Mouse (Mus musculus) bone marrow, adult 2 months (tissue): ENCODE results near the gene Cmtm2a.

Source experiments
- CTCF ChIP-seq: fragments of 200-500 bp; IDR thresholded peaks from 2 replicates; pipeline ENCODE4 v1.5.1; 2011; ENCODE audit warnings: low read length, control low read depth; ENCODE audit not compliant: control insufficient read depth, insufficient read depth
- POLR2A ChIP-seq: fragments of 200-500 bp; IDR thresholded peaks from 2 replicates; pipeline ENCODE4 v1.6.1; 2011; ENCODE audit warnings: low read depth, mild to moderate bottlenecking, control low read depth, low read length, borderline replicate concordance; ENCODE audit not compliant: control insufficient read depth

- TF ChIP-seq CTCF = 0 out of 2 replicates have a peak, but pooled peaks have one; percentile 6
- peak; percentile 90 for TF ChIP-seq POLR2A
These were observed 42.3 kb downstream of the Cmtm2a start, which contains the start of gene Cklf for GRCm38 (mm10) chr8:104250439-104251367.
